Mouse (Mus musculus) small intestine, adult 2 months (tissue): ENCODE data around the gene Sobp.

ENCODE experiments used
- CTCF ChIP-seq: fragments of 200-500 bp; IDR thresholded peaks from 2 replicates; pipeline ENCODE4 v1.5.1; 2012; ENCODE audit warnings: low read depth, mild to moderate bottlenecking, control low read depth, inconsistent platforms, low read length, moderate library complexity, mixed read lengths; ENCODE audit not compliant: insufficient replicate concordance, insufficient read length; ENCODE audit errors: extremely low read depth
- POLR2A ChIP-seq: fragments of 200-500 bp; IDR thresholded peaks from 2 replicates; pipeline ENCODE4 v1.6.1; 2012; ENCODE audit warnings: low read depth, mild to moderate bottlenecking, control low read depth, inconsistent platforms, low read length, moderate library complexity

GRCm38 (mm10) chr10:43075535-43076152 is 98.7 kb downstream of the Sobp start:
- TF ChIP-seq CTCF = no peak
- no peak for TF ChIP-seq POLR2A
